Mouse (Mus musculus) bone marrow macrophage, adult 2 months (primary cell): ENCODE results near the gene Oprm1. TPM values are rescaled to one million over a fixed set of nuclear protein-coding genes. Genes with fewer than 3 reads are reported as not detected.
"Not testable (repeated sequence)": the region's sequence is repeated elsewhere in the genome, so short reads cannot be mapped to it uniquely, and the experiment has no call there.

Experiments
- H3K27ac ChIP-seq: 2 replicates; pipeline ENCODE4 v1.5.1; 2012; ENCODE audit warnings: low read depth, low read length; ENCODE audit not compliant: insufficient read depth
- H3K4me1 ChIP-seq: 2 replicates; pipeline ENCODE4 v1.6.1; 2012; ENCODE audit warnings: low read length; ENCODE audit not compliant: control insufficient read depth, insufficient read depth
- H3K4me3 ChIP-seq: 2 replicates; pipeline ENCODE4 v1.5.1; 2012; ENCODE audit warnings: mild to moderate bottlenecking, low read length, moderate library complexity; ENCODE audit not compliant: insufficient read depth
- CTCF ChIP-seq: IDR thresholded peaks from 2 replicates; pipeline ENCODE4 v1.5.1; 2012; ENCODE audit warnings: low read depth, mild to moderate bottlenecking, low read length, moderate library complexity
- POLR2A ChIP-seq: IDR thresholded peaks from 2 replicates; pipeline ENCODE4 v1.6.1; 2012; ENCODE audit warnings: mild to moderate bottlenecking, low read depth, low read length, borderline replicate concordance
- polyA plus RNA-seq: library from polyadenylated mRNA; stranded (reverse); fragments of >200 nt; gene quantifications from 2 replicates; pipeline ENCODE4 v1.2.4, GENCODE M21; 2012; ENCODE audit not compliant: missing spikeins, insufficient read depth, insufficient read length

Gene Oprm1
- polyA plus RNA-seq, 1 experiment = not detected

GRCm38 (mm10) chr10:6987399-6988098, 229.2 kb downstream of the Oprm1 start:
- Histone ChIP-seq H3K27ac (no peak overlapping the region), H3K4me1 (peaks cover 3% of the 10 kb centered on the region; the same call in 1 of the 2 replicates)

GRCm38 (mm10) chr10:6988555-6988954, 230.2 kb downstream of the Oprm1 start:
- H3K4me3 ChIP-seq = no peak overlapping the region
- peaks cover 3% of the 10 kb centered on the region; the same call in 1 of the 2 replicates for H3K4me1 ChIP-seq
- no peak for TF ChIP-seq CTCF
- TF ChIP-seq POLR2A = no peak
- no peak overlapping the region for H3K27ac ChIP-seq

More at GRCm38 (mm10) chr10:6987399-6988098, 229.2 kb downstream of the Oprm1 start:
- TF ChIP-seq POLR2A (no peak), CTCF (no peak)
- no peak overlapping the region for H3K4me3 ChIP-seq

DNA sequence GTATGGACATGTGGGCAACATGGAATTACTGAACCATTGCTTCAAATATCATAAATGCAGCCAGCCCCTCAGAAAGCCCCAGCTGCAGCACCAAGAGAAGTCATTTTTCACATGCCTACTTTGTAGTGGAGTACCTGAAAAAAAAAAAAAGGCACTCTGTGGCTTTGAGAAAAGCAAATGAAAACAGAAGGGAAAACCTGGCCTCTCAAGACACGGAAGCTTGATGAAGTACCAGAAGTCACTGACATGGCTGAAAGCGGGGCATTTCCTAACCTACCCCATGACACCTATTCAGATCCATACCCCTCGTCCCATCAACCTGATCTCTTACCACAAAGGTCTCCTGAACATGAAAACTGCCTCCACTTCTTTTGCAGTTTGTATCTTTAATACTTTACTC, 238.6 kb downstream of the Oprm1 start:
- H3K4me3 ChIP-seq = no peak overlapping the region
- H3K27ac ChIP-seq = no peak overlapping the region
- no peaks in the 10 kb centered on the region for H3K4me1 ChIP-seq
- TF ChIP-seq CTCF (no peak), POLR2A (no peak)

DNA sequence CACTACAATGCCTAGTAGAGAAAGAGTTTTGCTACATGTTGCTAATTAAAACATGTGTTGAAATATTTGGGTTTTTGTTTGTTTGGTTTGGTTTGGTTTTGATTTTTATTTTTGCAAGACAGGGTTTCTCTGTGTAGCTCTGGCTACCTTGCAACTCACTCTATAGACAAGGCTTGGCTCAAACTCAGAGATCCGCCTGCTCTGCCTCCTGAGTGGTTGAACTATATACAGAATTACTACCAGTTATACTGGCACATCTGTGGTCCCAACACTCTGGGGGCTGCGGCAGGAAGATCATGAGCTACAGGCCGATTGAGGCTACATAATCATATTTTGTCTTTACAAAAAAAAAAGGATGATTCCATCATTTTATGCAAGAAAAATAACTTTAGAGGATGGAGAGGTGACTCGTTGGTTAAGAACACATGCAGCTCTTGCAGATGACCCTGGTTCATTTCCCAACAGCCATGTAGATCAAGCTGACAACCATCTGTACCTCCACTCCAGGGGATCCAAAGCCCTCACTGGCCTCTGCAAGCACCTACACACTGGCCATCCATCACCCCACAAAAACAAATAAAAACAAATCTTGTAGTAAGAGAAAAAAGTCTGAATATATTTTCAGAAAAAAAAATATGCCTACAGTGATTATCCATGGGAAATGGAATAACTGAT, 240.4 kb downstream of the Oprm1 start:
- TF ChIP-seq CTCF (no peak), POLR2A (no peak)
- Histone ChIP-seq H3K4me3 (no peak overlapping the region), H3K4me1 (no peaks in the 10 kb centered on the region), H3K27ac (no peak overlapping the region)

- TF ChIP-seq POLR2A (no peak), CTCF (no peak)
- no peak overlapping the region for H3K27ac ChIP-seq
- H3K4me1 ChIP-seq = no peaks in the 10 kb centered on the region
- no peak overlapping the region for H3K4me3 ChIP-seq
Observed at GRCm38 (mm10) chr10:6999355-6999754, 241.0 kb downstream of the Oprm1 start.

DNA sequence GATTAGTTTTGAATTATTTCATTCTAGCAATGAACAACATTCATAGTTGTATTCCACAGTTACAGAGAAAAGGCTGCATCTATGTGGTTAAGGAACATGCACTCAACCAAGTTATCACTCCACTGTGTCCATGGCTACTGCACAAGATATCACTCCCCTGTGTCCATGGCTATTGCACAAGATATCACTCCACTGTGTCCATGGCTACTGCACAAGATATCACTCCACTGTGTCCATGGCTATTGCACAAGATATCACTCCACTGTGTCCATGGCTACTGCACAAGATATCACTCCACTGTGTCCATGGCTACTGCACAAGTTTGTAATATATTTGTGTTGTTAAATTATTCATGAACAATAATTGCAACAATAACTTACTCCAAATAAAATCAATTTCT, 245.6 kb downstream of the Oprm1 start:
- not testable (repeated sequence) for H3K4me3 ChIP-seq, H3K4me1 ChIP-seq, H3K27ac ChIP-seq

DNA sequence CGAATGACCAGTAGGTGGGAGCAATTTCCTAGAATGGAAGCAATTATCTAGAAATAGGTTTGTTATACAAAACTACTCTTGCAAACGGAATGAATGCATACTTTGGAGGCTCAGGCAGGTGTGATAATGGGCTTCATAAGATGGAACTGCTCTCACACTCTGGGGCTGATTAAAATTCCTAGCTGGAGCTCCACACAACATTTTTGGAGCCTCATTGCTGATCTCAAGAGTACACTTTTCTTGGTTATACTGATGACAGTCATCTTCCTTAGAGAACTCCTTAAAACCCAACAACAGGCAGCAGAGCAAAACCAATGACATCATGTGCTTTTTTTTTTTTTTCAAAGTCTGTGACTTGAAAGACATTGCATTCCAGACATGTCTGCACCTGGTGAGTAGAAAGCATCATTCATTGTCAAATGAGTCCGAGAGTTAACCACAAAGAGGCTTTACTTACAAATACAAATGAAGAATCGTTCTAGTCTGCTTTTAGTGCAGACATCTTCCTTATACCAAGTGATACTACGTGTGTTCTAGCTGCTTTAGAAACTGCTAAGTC, 246.8 kb downstream of the Oprm1 start:
- no peak for TF ChIP-seq POLR2A
- H3K27ac ChIP-seq = no peak overlapping the region
- H3K4me1 ChIP-seq = no peaks in the 10 kb centered on the region
- no peak overlapping the region for H3K4me3 ChIP-seq

- no peak overlapping the region for H3K27ac ChIP-seq
- no peak overlapping the region for H3K4me3 ChIP-seq
- no peaks in the 10 kb centered on the region for H3K4me1 ChIP-seq
- TF ChIP-seq CTCF = no peak
- no peak for TF ChIP-seq POLR2A
Observed at GRCm38 (mm10) chr10:7010543-7010942, 252.2 kb downstream of the Oprm1 start.

GRCm38 (mm10) chr10:7015199-7015598, 256.9 kb downstream of the Oprm1 start:
- Histone ChIP-seq H3K4me1 (no peaks in the 10 kb centered on the region), H3K27ac (no peak overlapping the region), H3K4me3 (no peak overlapping the region)
- TF ChIP-seq POLR2A (no peak), CTCF (0 out of 2 replicates have a peak, but pooled peaks have one; percentile 16)

DNA sequence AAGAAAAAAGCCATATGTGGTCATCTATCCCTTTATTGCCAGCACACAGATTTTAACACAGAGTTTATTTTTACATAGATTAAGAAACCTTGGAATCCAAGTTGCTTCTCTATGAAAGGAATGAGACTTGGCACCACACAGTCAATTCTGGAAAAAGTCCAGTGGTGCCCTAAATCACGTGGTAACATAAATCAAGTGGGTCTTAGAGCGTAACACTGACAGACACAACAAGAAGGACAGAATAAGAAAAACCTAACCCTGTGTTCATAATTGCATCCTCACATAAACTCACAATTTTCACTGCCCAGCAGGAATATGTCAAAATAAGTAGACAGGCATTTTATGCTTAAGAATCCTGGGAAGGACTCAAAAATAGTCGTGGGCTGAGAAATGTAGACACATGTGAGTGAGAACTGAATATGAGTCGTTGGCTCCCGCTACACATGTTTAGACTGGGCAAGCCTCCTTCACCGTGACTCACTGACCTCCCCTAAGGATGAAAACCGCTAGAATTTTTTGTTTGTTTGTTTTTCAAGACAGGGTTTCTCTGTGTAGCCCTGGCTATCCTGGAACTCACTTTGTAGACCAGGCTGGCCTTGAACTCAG, 261.6 kb downstream of the Oprm1 start:
- Histone ChIP-seq H3K4me3 (no peak overlapping the region), H3K4me1 (no peaks in the 10 kb centered on the region), H3K27ac (no peak overlapping the region)
- no peak for TF ChIP-seq CTCF
- TF ChIP-seq POLR2A = no peak

DNA sequence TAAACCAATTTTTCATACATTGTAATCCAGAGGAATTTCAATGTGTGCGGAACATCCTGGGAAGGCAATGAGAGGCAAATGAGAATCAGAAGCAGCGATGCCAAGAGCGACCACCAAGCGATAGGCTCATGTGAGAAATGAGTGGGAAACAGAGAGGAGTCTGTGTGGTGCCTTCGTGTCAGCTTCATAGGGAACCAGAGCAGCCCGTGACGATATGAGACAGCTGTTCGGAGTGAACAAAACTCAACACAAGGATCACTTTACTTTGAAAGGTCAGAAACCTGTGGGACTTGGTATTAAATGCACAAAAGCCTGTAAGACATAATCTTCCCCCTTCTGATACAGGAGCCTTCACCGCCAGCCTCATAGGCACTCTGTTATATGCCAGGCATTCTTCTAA, 262.2 kb downstream of the Oprm1 start:
- H3K4me1 ChIP-seq = no peaks in the 10 kb centered on the region
- TF ChIP-seq CTCF (no peak), POLR2A (no peak)
- H3K27ac ChIP-seq = no peak overlapping the region
- H3K4me3 ChIP-seq = no peak overlapping the region
